Mouse (Mus musculus): ENCODE measurements around the gene Nyap1. TPM values are rescaled to one million over a fixed set of nuclear protein-coding genes. Genes with fewer than 3 reads are reported as not detected.

Gene Nyap1
- polyA plus RNA-seq, 1 experiment, result 2.7 TPM

- H3K36me3 ChIP-seq (ENCODE audit: control insufficient read depth, insufficient read depth), result no peaks in the 10 kb centered on the region
- H3K27me3 ChIP-seq (ENCODE audit: control insufficient read depth, insufficient read depth, insufficient read length), result no peaks in the 10 kb centered on the region
- H3ac ChIP-seq (ENCODE audit: control insufficient read depth, insufficient read length), result no peak overlapping the region
- H3K79me2 ChIP-seq (ENCODE audit: control insufficient read depth, insufficient read depth), result no peaks in the 10 kb centered on the region
- H3K4me3 ChIP-seq, result no peak overlapping the region
- TF ChIP-seq TCF3 (IDR thresholded peaks at IDR 0.05; ENCODE audit: insufficient read length, low read depth) (no peak), USF1 (IDR thresholded peaks at IDR 0.05; ENCODE audit: low read depth) (no peak), TCF12 (IDR thresholded peaks at IDR 0.05; ENCODE audit: insufficient read depth, poor library complexity, severe bottlenecking) (no peak), SRF (IDR thresholded peaks at IDR 0.05; ENCODE audit: control insufficient read depth, insufficient read length, low read depth) (no peak), E2F4 (IDR thresholded peaks at IDR 0.05; ENCODE audit: insufficient read depth) (no peak), MAX (IDR thresholded peaks at IDR 0.05; ENCODE audit: low read depth) (no peak), POLR2A (IDR thresholded peaks at IDR 0.05; ENCODE audit: insufficient read length, low read depth) (no peak), REST (IDR thresholded peaks at IDR 0.05; ENCODE audit: insufficient read depth, insufficient read length) (no peak), MYOD1 (IDR thresholded peaks at IDR 0.05; ENCODE audit: control insufficient read depth in 1 of 3, insufficient read length in 2 of 3, low read depth in 2 of 3) (no peak), POLR2AphosphoS2 (IDR thresholded peaks at IDR 0.05; ENCODE audit: insufficient read length, low read depth) (no peak), CEBPB (IDR thresholded peaks at IDR 0.05; ENCODE audit: insufficient read depth, poor library complexity, severe bottlenecking) (no peak), MYOG (IDR thresholded peaks at IDR 0.05; ENCODE audit: control insufficient read depth in 1 of 3, insufficient read depth in 1 of 3, insufficient read length in 2 of 3, low read depth in 2 of 3) (no peak)
- H3K4me2 ChIP-seq (ENCODE audit: low read depth), result no peak overlapping the region
These were observed 3.9 kb downstream of the Nyap1 start for GRCm38 (mm10) chr5:137737400-137737940.

- TF ChIP-seq POLR2A (IDR thresholded peaks at IDR 0.05; ENCODE audit: insufficient read length, low read depth) (no peak), MYOG (IDR thresholded peaks at IDR 0.05; ENCODE audit: control insufficient read depth in 1 of 3, insufficient read depth in 1 of 3, insufficient read length in 2 of 3, low read depth in 2 of 3) (no peak), USF1 (IDR thresholded peaks at IDR 0.05; ENCODE audit: low read depth) (no peak), MAX (IDR thresholded peaks at IDR 0.05; ENCODE audit: low read depth) (no peak), TCF3 (IDR thresholded peaks at IDR 0.05; ENCODE audit: insufficient read length, low read depth) (no peak), E2F4 (IDR thresholded peaks at IDR 0.05; ENCODE audit: insufficient read depth) (no peak), REST (IDR thresholded peaks at IDR 0.05; ENCODE audit: insufficient read depth, insufficient read length) (no peak), CEBPB (IDR thresholded peaks at IDR 0.05; ENCODE audit: insufficient read depth, poor library complexity, severe bottlenecking) (no peak), SRF (IDR thresholded peaks at IDR 0.05; ENCODE audit: control insufficient read depth, insufficient read length, low read depth) (no peak), MYOD1 (IDR thresholded peaks at IDR 0.05; ENCODE audit: control insufficient read depth in 1 of 3, insufficient read length in 2 of 3, low read depth in 2 of 3) (no peak), TCF12 (IDR thresholded peaks at IDR 0.05; ENCODE audit: insufficient read depth, poor library complexity, severe bottlenecking) (no peak), POLR2AphosphoS2 (IDR thresholded peaks at IDR 0.05; ENCODE audit: insufficient read length, low read depth) (no peak)
These were observed 6.9 kb downstream of the Nyap1 start for GRCm38 (mm10) chr5:137734289-137735061.

GRCm38 (mm10) chr5:137733638-137734288 is 7.6 kb downstream of the Nyap1 start:
- H3K79me2 ChIP-seq (ENCODE audit: control insufficient read depth, insufficient read depth), result no peaks in the 10 kb centered on the region
- no peak overlapping the region for H3K4me3 ChIP-seq
- TF ChIP-seq MYOG (IDR thresholded peaks at IDR 0.05; ENCODE audit: control insufficient read depth in 1 of 3, insufficient read depth in 1 of 3, insufficient read length in 2 of 3, low read depth in 2 of 3) (no peak), TCF3 (IDR thresholded peaks at IDR 0.05; ENCODE audit: insufficient read length, low read depth) (no peak), MYOD1 (IDR thresholded peaks at IDR 0.05; ENCODE audit: control insufficient read depth in 1 of 3, insufficient read length in 2 of 3, low read depth in 2 of 3) (no peak), CEBPB (IDR thresholded peaks at IDR 0.05; ENCODE audit: insufficient read depth, poor library complexity, severe bottlenecking) (no peak), E2F4 (IDR thresholded peaks at IDR 0.05; ENCODE audit: insufficient read depth) (no peak), TCF12 (IDR thresholded peaks at IDR 0.05; ENCODE audit: insufficient read depth, poor library complexity, severe bottlenecking) (no peak), MAX (IDR thresholded peaks at IDR 0.05; ENCODE audit: low read depth) (no peak), USF1 (IDR thresholded peaks at IDR 0.05; ENCODE audit: low read depth) (no peak), SRF (IDR thresholded peaks at IDR 0.05; ENCODE audit: control insufficient read depth, insufficient read length, low read depth) (no peak), POLR2A (IDR thresholded peaks at IDR 0.05; ENCODE audit: insufficient read length, low read depth) (no peak), POLR2AphosphoS2 (IDR thresholded peaks at IDR 0.05; ENCODE audit: insufficient read length, low read depth) (no peak), REST (IDR thresholded peaks at IDR 0.05; ENCODE audit: insufficient read depth, insufficient read length) (no peak)
- H3K36me3 ChIP-seq (ENCODE audit: control insufficient read depth, insufficient read depth), result no peaks in the 10 kb centered on the region
- no peaks in the 10 kb centered on the region for H3K27me3 ChIP-seq (ENCODE audit: control insufficient read depth, insufficient read depth, insufficient read length)
- no peak overlapping the region for H3K4me2 ChIP-seq (ENCODE audit: low read depth)
- no peak overlapping the region for H3ac ChIP-seq (ENCODE audit: control insufficient read depth, insufficient read length)

More at GRCm38 (mm10) chr5:137734289-137735061, 6.9 kb downstream of the Nyap1 start:
- no peak overlapping the region for H3ac ChIP-seq (ENCODE audit: control insufficient read depth, insufficient read length)
- no peak overlapping the region for H3K4me2 ChIP-seq (ENCODE audit: low read depth)
- no peaks in the 10 kb centered on the region for H3K27me3 ChIP-seq (ENCODE audit: control insufficient read depth, insufficient read depth, insufficient read length)
- H3K79me2 ChIP-seq (ENCODE audit: control insufficient read depth, insufficient read depth), result no peaks in the 10 kb centered on the region
- H3K36me3 ChIP-seq (ENCODE audit: control insufficient read depth, insufficient read depth), result no peaks in the 10 kb centered on the region
- no peak overlapping the region for H3K4me3 ChIP-seq

GRCm38 (mm10) chr5:137726767-137727166 is 14.6 kb downstream of the Nyap1 start:
- H3K27me3 ChIP-seq (ENCODE audit: control insufficient read depth, insufficient read depth, insufficient read length), result peaks cover 9% of the 10 kb centered on the region
- H3ac ChIP-seq (ENCODE audit: control insufficient read depth, insufficient read length), result no peak overlapping the region
- H3K4me3 ChIP-seq, result no peak overlapping the region
- H3K4me2 ChIP-seq (ENCODE audit: low read depth), result no peak overlapping the region
- no peaks in the 10 kb centered on the region for H3K36me3 ChIP-seq (ENCODE audit: control insufficient read depth, insufficient read depth)
- TF ChIP-seq POLR2AphosphoS2 (IDR thresholded peaks at IDR 0.05; ENCODE audit: insufficient read length, low read depth) (no peak), E2F4 (IDR thresholded peaks at IDR 0.05; ENCODE audit: insufficient read depth) (no peak), REST (IDR thresholded peaks at IDR 0.05; ENCODE audit: insufficient read depth, insufficient read length) (no peak), CEBPB (IDR thresholded peaks at IDR 0.05; ENCODE audit: insufficient read depth, poor library complexity, severe bottlenecking) (no peak), MAX (IDR thresholded peaks at IDR 0.05; ENCODE audit: low read depth) (no peak), SRF (IDR thresholded peaks at IDR 0.05; ENCODE audit: control insufficient read depth, insufficient read length, low read depth) (no peak), MYOD1 (IDR thresholded peaks at IDR 0.05; ENCODE audit: control insufficient read depth in 1 of 3, insufficient read length in 2 of 3, low read depth in 2 of 3) (no peak), MYOG (IDR thresholded peaks at IDR 0.05; ENCODE audit: control insufficient read depth in 1 of 3, insufficient read depth in 1 of 3, insufficient read length in 2 of 3, low read depth in 2 of 3) (no peak), POLR2A (IDR thresholded peaks at IDR 0.05; ENCODE audit: insufficient read length, low read depth) (no peak), USF1 (IDR thresholded peaks at IDR 0.05; ENCODE audit: low read depth) (no peak), TCF12 (IDR thresholded peaks at IDR 0.05; ENCODE audit: insufficient read depth, poor library complexity, severe bottlenecking) (no peak), TCF3 (IDR thresholded peaks at IDR 0.05; ENCODE audit: insufficient read length, low read depth) (no peak)
- H3K79me2 ChIP-seq (ENCODE audit: control insufficient read depth, insufficient read depth), result no peaks in the 10 kb centered on the region

All from myocyte (in vitro differentiated cells).